Mouse (Mus musculus) MEL (cell line): Measurements from ENCODE around the gene Pik3c2b.

Experiments
- CHD1 ChIP-seq: IDR thresholded peaks from 2 replicates; pipeline ENCODE4 v1.6.1; 2012; ENCODE audit warnings: low read depth, mild to moderate bottlenecking, inconsistent platforms, low read length, improper control_type of control experiment
- CTCF ChIP-seq, 3 experiments: IDR thresholded peaks in 2 of 3; conservative IDR thresholded peaks in 1 of 3; 2 replicates each; pipeline ENCODE4 v1.5.1; 2011 to 2012; ENCODE audit warnings: low read length in 3 of 3, low read depth in 2 of 3, mild to moderate bottlenecking in 2 of 3, improper control_type of control experiment in 1 of 3, inconsistent platforms in 1 of 3, mixed read lengths in 1 of 3, moderate library complexity in 1 of 3; ENCODE audit not compliant: control insufficient read depth in 1 of 3, insufficient read depth in 1 of 3, poor library complexity in 1 of 3, severe bottlenecking in 1 of 3
- ELF1 ChIP-seq: IDR thresholded peaks from 2 replicates; pipeline ENCODE4 v1.6.1; 2014; ENCODE audit warnings: low read depth, mild to moderate bottlenecking, inconsistent platforms, low read length, improper control_type of control experiment, moderate library complexity
- EP300 ChIP-seq, 2 experiments: IDR thresholded peaks; 2 replicates each; pipeline ENCODE4 v1.6.1; 2011; ENCODE audit warnings: improper control_type of control experiment in 2 of 2, low read length in 2 of 2, low read depth in 1 of 2, mild to moderate bottlenecking in 1 of 2
- ETS1 ChIP-seq: IDR thresholded peaks from 2 replicates; pipeline ENCODE4 v1.6.1; 2012; ENCODE audit warnings: low read depth, mild to moderate bottlenecking, inconsistent platforms, low read length, improper control_type of control experiment, moderate library complexity
- GATA1 ChIP-seq: IDR thresholded peaks from 2 replicates; pipeline ENCODE4 v1.6.1; 2011; ENCODE audit warnings: low read depth, low read length, improper control_type of control experiment
- MAFK ChIP-seq: IDR thresholded peaks from 2 replicates; pipeline ENCODE4 v1.6.1; 2011; ENCODE audit warnings: low read depth, mild to moderate bottlenecking, low read length, improper control_type of control experiment, borderline replicate concordance
- MAX ChIP-seq: IDR thresholded peaks from 2 replicates; pipeline ENCODE4 v1.6.1; 2011; ENCODE audit warnings: low read length, improper control_type of control experiment
- POLR2A ChIP-seq, 2 experiments: IDR thresholded peaks; 2 replicates each; pipeline ENCODE4 v1.6.1; 2011 to 2012; ENCODE audit warnings: low read length in 2 of 2, mild to moderate bottlenecking in 2 of 2, control low read depth in 1 of 2, improper control_type of control experiment in 1 of 2, low read depth in 1 of 2, moderate library complexity in 1 of 2; ENCODE audit not compliant: control insufficient read depth in 1 of 2, insufficient read depth in 1 of 2, poor library complexity in 1 of 2
- POLR2AphosphoS2 ChIP-seq: IDR thresholded peaks from 2 replicates; pipeline ENCODE4 v1.6.1; 2011; ENCODE audit warnings: low read length, improper control_type of control experiment
- USF1 ChIP-seq: IDR thresholded peaks from 2 replicates; pipeline ENCODE4 v1.6.1; 2014; ENCODE audit warnings: low read depth, mild to moderate bottlenecking, inconsistent platforms, low read length, improper control_type of control experiment, moderate library complexity

DNA sequence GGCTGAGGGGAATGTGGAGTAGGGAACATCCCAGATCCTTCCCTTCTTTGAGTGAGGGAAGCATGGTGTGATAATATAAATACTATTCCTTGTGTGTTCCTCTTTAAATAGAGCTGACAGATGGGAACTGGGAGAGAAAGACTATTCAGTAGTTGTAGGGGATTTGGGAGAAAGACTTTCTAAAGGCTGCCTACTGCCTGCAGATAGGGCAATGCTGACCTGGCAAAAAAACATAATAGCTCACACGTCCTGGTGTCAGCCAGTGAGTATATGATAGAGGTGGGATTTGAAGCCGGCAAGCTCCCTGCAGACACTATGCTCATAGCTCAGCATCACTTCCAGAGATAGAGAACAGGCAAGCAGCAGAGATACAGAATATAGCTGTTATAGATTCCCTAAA lies 3.2 kb downstream of the Pik3c2b start:
- TF ChIP-seq GATA1 = no peak
- TF ChIP-seq POLR2A (IDR thresholded peaks at IDR 0.05; ENCODE audit: control insufficient read depth in 1 of 2, insufficient read depth in 1 of 2, low read depth in 1 of 2, low read length in 2 of 2, poor library complexity in 1 of 2) = no peak
- no peak for TF ChIP-seq CTCF (IDR thresholded peaks at IDR 0.05 in 2 of 3, conservative IDR thresholded peaks at IDR 0.05 in 1 of 3; ENCODE audit: control insufficient read depth in 1 of 3, insufficient read depth in 1 of 3, low read depth in 2 of 3, low read length in 3 of 3, poor library complexity in 1 of 3, severe bottlenecking in 1 of 3)
- TF ChIP-seq EP300 (IDR thresholded peaks at IDR 0.05; ENCODE audit: low read depth in 1 of 2, low read length in 2 of 2) = no peak
- TF ChIP-seq ELF1 = no peak
- no peak for TF ChIP-seq ETS1
- no peak for TF ChIP-seq MAX
- no peak for TF ChIP-seq POLR2AphosphoS2
- no peak for TF ChIP-seq CHD1
- TF ChIP-seq USF1 = no peak
- no peak for TF ChIP-seq MAFK
